Mouse (Mus musculus): ENCODE results near the gene Slc35c2.

Slc35c2 gene

DNA sequence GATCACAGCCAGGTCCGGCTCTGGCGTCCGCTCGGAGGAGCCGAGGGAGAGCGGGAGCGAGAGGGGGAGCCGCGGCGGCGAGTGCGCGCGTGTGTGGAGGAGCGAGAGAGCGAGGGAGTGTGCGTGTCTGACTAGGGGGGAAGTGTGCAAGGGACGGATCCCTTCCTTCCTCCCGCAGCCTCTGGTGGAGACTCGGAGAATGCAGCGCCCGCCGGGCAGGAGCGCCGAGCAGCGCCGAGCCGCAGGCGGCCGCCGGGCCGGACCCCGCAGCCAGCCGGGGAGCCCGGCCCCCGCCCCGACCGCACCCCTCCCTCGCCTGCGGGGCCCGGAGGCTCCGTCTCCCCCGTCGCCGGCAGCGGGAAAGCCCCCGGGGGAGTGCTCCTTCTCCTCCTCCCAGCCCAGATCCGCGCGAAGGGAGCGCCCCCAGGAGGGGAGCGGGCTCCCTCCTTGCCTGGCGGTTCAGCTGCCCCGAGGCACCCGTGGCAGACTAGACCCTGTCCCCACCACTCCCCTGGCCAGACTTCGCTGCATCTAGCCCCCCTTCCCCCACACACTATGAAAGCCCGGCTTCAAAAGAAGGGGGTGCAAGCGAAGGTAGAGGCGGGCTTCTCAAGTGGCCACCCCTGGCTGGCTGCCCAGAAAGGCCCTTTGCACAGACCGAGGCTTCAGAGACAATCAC, 52.9 kb downstream of the Slc35c2 start, which contains the start of gene Cdh22:
Cdh22 (minus strand) TSS at position 241 of the 679 bp plus-strand sequence.
- peak; percentile 88 for DNase-seq

DNA sequence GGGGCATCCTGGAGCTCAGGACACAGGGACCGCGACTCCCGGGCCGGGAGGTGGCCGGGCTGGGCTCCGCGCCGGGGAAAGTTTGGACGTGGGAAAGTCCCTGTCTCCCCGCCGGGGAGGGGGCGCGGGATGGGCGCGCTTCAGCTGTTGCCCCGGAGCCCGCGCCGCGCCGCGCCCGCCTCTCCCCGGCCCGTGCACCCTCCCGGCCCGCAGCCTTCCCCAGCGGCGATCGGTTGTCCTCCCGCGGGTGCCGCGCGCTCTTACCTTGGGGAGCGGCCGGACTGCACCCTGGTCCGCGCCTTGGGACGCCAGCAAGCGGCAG, 53.4 kb downstream of the Slc35c2 start:
- peak in 1 of 2 experiments; percentile 60 for DNase-seq

DNA sequence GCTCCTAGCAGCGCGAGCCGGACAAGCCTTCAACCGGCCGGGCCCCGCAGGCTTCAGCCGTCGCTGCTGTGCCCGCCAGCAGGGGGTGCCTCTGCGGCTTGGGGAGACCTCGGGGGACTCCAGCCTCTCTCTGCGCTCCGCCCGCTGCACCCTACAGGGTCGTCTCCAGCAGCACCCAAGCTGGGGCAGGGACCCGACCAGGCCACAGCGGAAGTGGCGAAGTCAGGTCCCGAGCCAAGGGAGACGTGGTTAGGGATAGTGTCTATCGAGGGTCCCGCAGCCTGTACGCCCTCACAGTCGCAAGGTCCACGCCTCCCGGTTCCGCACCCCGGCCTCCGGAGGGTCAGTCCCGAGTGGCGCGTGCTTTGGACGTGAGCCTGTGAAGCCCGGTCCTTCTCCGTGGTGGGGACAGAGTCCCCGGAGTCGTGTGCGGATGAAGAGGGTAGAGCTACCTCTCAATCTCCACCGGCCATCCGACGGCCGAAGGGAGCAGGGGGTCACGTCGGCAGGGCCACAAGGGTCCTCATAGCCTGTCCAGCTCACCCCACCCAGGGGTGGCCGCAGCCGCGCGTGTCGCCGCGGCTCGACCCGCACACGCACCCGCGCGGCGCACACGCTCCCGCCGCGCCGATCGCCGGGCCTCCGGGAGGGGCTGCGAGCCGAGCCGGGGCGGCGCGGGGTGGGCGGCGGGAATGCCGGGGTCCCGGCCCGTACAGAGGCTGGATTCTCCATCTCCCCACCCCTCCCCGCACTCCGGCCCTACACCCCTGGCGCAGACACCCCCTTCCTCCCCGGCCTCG, 54.0 kb downstream of the Slc35c2 start:
- DNase-seq, result peak; percentile 68 to 72

DNA sequence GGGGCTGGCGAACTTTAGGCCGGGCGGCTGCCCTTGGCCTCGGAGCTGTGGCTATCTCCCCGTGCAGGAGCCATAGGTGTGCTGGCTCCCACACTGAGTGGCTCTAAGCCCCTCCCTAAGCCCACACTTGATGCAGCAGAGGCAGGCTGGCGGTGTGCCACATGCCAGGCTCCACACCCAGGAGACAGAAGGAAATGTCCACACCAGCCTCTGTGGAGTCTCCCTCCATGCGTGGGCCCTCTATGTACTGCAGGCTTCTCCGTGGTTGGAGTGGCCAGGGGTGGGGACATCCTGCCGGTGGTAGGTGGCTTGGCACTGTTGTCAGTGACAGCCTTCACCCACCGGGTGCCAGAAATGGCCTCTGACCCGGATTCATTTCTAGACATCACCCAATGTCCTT, 58.6 kb downstream of the Slc35c2 start:
- peak in 1 of 2 experiments; percentile 60 for DNase-seq

All from cerebellum, postnatal 14 days (tissue).